Comparison of ENCODE assay signal across 28 mouse cellular contexts in genomic region chr17:3505711-3506110, GRCm38 (mm10). TPM values are rescaled to one million over a fixed set of nuclear protein-coding genes. Genes with fewer than 3 reads are reported as not detected.
"Had no signal": no experiment of that assay in that cellular context is flagged by ENCODE, and none has a peak within 500 bp of the region (broad histone marks: within the 10 kb centered on the region; RNA-seq: fewer than 3 reads in every experiment).

No protein-coding gene starts in this region.

- H3K9me3 ChIP-seq: heart, embryonic 10.5 days; heart, embryonic 13.5 days; heart, embryonic 15.5 days; hindbrain, embryonic 13.5 days; hindbrain, embryonic 15.5 days; kidney, embryonic 15.5 days; limb, embryonic 13.5 days; limb, embryonic 15.5 days; liver, embryonic 12.5 days had no signal

- H3K27ac ChIP-seq: heart, embryonic 10.5 days; heart, embryonic 13.5 days; heart, embryonic 15.5 days; hindbrain, embryonic 13.5 days; hindbrain, embryonic 15.5 days; hindbrain, postnatal 0 days; kidney, embryonic 15.5 days; kidney, postnatal 0 days; limb, embryonic 13.5 days; limb, embryonic 15.5 days; liver, embryonic 12.5 days; liver, embryonic 14.5 days had no signal

- H3K36me3 ChIP-seq: heart, embryonic 10.5 days; heart, embryonic 13.5 days; heart, embryonic 15.5 days; hindbrain, embryonic 13.5 days; hindbrain, embryonic 15.5 days; kidney, embryonic 15.5 days; liver, embryonic 12.5 days had no signal

- H3K9ac ChIP-seq: heart, embryonic 13.5 days; heart, embryonic 15.5 days; hindbrain, embryonic 13.5 days; hindbrain, embryonic 15.5 days; kidney, embryonic 15.5 days; limb, embryonic 13.5 days; limb, embryonic 15.5 days; liver, embryonic 12.5 days; liver, embryonic 14.5 days had no signal

- H3K4me1 ChIP-seq: heart, embryonic 10.5 days; heart, embryonic 13.5 days; heart, embryonic 15.5 days; hindbrain, embryonic 13.5 days; hindbrain, embryonic 15.5 days; kidney, embryonic 15.5 days; limb, embryonic 13.5 days; limb, embryonic 15.5 days; liver, embryonic 12.5 days had no signal

- ATAC-seq: hindbrain, postnatal 0 days; intestine, embryonic 16.5 days; liver, embryonic 12.5 days had no signal

- DNase-seq: gastrocnemius, postnatal 14 days; heart, adult 18-20 months; heart, postnatal 14 days; heart, postnatal 36 days; kidney, adult 11 months; kidney, adult 2 months; kidney, adult 9 months; kidney, postnatal 14 days; kidney, postnatal 36 days; layer of hippocampus, adult 9-11 months; layer of hippocampus, postnatal 36 days; left cerebral cortex, postnatal 4 days had no signal

- H3K4me3 ChIP-seq: heart, embryonic 10.5 days; heart, embryonic 13.5 days; heart, embryonic 15.5 days; hindbrain, embryonic 13.5 days; hindbrain, embryonic 15.5 days; kidney, embryonic 15.5 days; limb, embryonic 13.5 days; limb, embryonic 15.5 days; liver, embryonic 12.5 days had no signal

- H3K27me3 ChIP-seq: heart, embryonic 13.5 days; heart, embryonic 15.5 days; hindbrain, embryonic 13.5 days; hindbrain, embryonic 15.5 days; kidney, embryonic 15.5 days; limb, embryonic 13.5 days; limb, embryonic 15.5 days; liver, embryonic 12.5 days had no signal

- H3K4me2 ChIP-seq: heart, embryonic 13.5 days; heart, embryonic 15.5 days; hindbrain, embryonic 13.5 days; hindbrain, embryonic 15.5 days; kidney, embryonic 15.5 days; limb, embryonic 13.5 days; limb, embryonic 15.5 days; liver, embryonic 12.5 days had no signal

RNA-seq across cellular contexts. Expression of gene Cldn20, which starts 26.6 kb away (rescaled TPM):
- polyA plus RNA-seq: heart, embryonic 10.5 days; heart, embryonic 13.5 days; heart, postnatal 0 days; hindbrain, embryonic 11.5 days; intestine, embryonic 14.5 days; liver, embryonic 12.5 days had no signal
